Comparison of ENCODE assay signal across 22 mouse cellular contexts in the genomic region with DNA sequence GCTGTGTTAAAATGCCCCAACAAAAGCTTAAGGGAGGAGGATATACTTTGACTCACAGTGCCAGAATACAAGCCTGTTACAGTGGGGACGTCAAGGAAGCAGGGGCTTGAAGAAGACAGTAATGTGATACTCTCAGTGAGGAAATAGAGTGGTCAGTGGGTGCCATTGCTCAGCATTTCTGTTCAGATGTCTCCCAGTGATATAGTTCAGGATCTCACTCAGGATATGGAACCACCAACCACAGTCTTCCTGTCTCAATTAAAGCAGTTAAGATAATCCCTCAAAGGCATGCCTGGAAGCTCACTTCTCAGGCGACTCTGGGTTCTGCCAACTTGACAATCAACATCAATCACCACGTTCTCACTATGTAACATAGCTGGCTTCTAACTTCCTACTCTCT.
"Had no signal": no experiment of that assay in that cellular context is flagged by ENCODE, and none has a peak within 500 bp of the region (broad histone marks: within the 10 kb centered on the region; RNA-seq: fewer than 3 reads in every experiment).

No protein-coding gene starts in this region.

- H3K4me2 ChIP-seq: liver, embryonic 13.5 days; liver, embryonic 15.5 days; lung, embryonic 15.5 days; midbrain, embryonic 11.5 days; neural tube, embryonic 13.5 days; neural tube, embryonic 15.5 days had no signal

- DNase-seq: liver, embryonic 13.5 days; liver, postnatal 0 days; lung, adult 2 months; lung, postnatal 14 days; lung, postnatal 36 days; midbrain, embryonic 14.5 days; retina, postnatal 1 day; right cerebral cortex, adult 18-20 months; right cerebral cortex, postnatal 25 days; right cerebral cortex, postnatal 4 days; spleen, adult 18-20 months; thymus, adult 18-20 months; thymus, postnatal 14 days; thymus, postnatal 36 days had no signal

- H3K27me3 ChIP-seq: liver, embryonic 13.5 days; liver, embryonic 15.5 days; lung, embryonic 15.5 days; neural tube, embryonic 13.5 days; neural tube, embryonic 15.5 days had no signal

- H3K9ac ChIP-seq: liver, embryonic 13.5 days; liver, embryonic 15.5 days; liver, postnatal 0 days; lung, embryonic 15.5 days; neural tube, embryonic 13.5 days; neural tube, embryonic 15.5 days had no signal

- ATAC-seq: liver, postnatal 0 days; lung, postnatal 0 days; midbrain, embryonic 16.5 days had no signal

- H3K36me3 ChIP-seq: liver, embryonic 13.5 days; liver, embryonic 15.5 days; lung, embryonic 15.5 days; neural tube, embryonic 13.5 days; neural tube, embryonic 15.5 days had no signal

- H3K4me3 ChIP-seq: liver, embryonic 13.5 days; liver, embryonic 15.5 days; lung, embryonic 15.5 days; myocyte; neural tube, embryonic 13.5 days; neural tube, embryonic 15.5 days had no signal

- H3K9me3 ChIP-seq: liver, embryonic 13.5 days; liver, embryonic 15.5 days; lung, embryonic 15.5 days; neural tube, embryonic 13.5 days; neural tube, embryonic 15.5 days had no signal

- H3K27ac ChIP-seq: liver, embryonic 13.5 days; liver, embryonic 15.5 days; lung, embryonic 15.5 days; neural tube, embryonic 13.5 days; neural tube, embryonic 15.5 days had no signal
